Mouse (Mus musculus) R1 (cell line): Measurements from ENCODE around the gene Arl15.

Experiments used
- DNase-seq: peaks from one replicate; pipeline ENCODE4 v3.0.0-alpha.2; 2018; ENCODE audit warnings: low read depth, low spot score

Arl15 gene

GRCm38 (mm10) chr13:114139570-114139969, 345.3 kb downstream of the Arl15 start:
- no peak for DNase-seq

- no peak for DNase-seq
Observed at GRCm38 (mm10) chr13:114142826-114143225, 348.5 kb downstream of the Arl15 start.

GRCm38 (mm10) chr13:114143247-114143646, 348.9 kb downstream of the Arl15 start:
- no peak for DNase-seq

GRCm38 (mm10) chr13:114144052-114145046, 350.0 kb downstream of the Arl15 start:
- DNase-seq: no peak

GRCm38 (mm10) chr13:114145249-114145648, 350.9 kb downstream of the Arl15 start:
- DNase-seq: no peak

GRCm38 (mm10) chr13:114150856-114151697, 356.8 kb downstream of the Arl15 start:
- DNase-seq: no peak

GRCm38 (mm10) chr13:114151698-114152069, 357.4 kb downstream of the Arl15 start:
- no peak for DNase-seq

- no peak for DNase-seq
Observed at GRCm38 (mm10) chr13:114156689-114157088, 362.4 kb downstream of the Arl15 start.

GRCm38 (mm10) chr13:114158111-114158730, 363.9 kb downstream of the Arl15 start:
- peak; percentile 82 for DNase-seq

- DNase-seq: no peak
Observed at GRCm38 (mm10) chr13:114159634-114160391, 365.5 kb downstream of the Arl15 start.

- DNase-seq: no peak
Observed at GRCm38 (mm10) chr13:114162753-114163152, 368.4 kb downstream of the Arl15 start.

GRCm38 (mm10) chr13:114165616-114166015, 371.3 kb downstream of the Arl15 start:
- no peak for DNase-seq

- no peak for DNase-seq
Observed at GRCm38 (mm10) chr13:114166439-114167183, 372.3 kb downstream of the Arl15 start.

- DNase-seq: no peak
Observed at GRCm38 (mm10) chr13:114170061-114170460, 375.8 kb downstream of the Arl15 start.

GRCm38 (mm10) chr13:114171465-114171864, 377.2 kb downstream of the Arl15 start:
- no peak for DNase-seq

GRCm38 (mm10) chr13:114188107-114188506, 393.8 kb downstream of the Arl15 start:
- no peak for DNase-seq

- no peak for DNase-seq
Observed at GRCm38 (mm10) chr13:114188801-114189200, 394.5 kb downstream of the Arl15 start.

GRCm38 (mm10) chr13:114189441-114189840, 395.1 kb downstream of the Arl15 start:
- no peak for DNase-seq

GRCm38 (mm10) chr13:114190898-114191297, 396.6 kb downstream of the Arl15 start:
- no peak for DNase-seq

GRCm38 (mm10) chr13:114198252-114198799, 404.0 kb downstream of the Arl15 start:
- DNase-seq: no peak
